Mouse (Mus musculus): ENCODE results near the gene Tlcd1.
A peak's percentile ranks its signal among the peaks of the same experiment; 100 is the strongest.
"Not testable (repeated sequence)": the region's sequence is repeated elsewhere in the genome, so short reads cannot be mapped to it uniquely, and the experiment has no call there.

Gene Tlcd1

DNA sequence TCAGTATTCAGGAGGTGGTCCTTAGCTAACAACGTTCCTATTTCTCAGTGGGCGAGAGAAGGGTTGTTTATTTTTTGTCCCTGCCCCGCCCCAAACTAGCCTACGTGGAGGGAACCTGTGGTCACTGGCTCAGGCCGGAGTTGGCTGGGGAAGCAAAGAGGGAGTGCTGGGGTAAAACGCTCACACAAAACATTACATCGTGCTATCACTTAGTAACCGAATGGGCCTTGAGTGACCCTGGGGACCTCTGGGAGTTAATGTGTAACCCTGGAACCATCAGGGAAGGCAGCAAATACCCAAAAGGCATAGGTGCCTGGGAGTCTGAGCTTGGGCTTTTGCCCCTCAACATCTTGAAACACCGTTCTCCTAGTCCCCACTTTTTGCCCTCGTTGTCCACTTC lies 926 bp downstream of the Tlcd1 start:
- peak; percentile 53 for DNase-seq (ENCODE audit: low read depth, low spot score)
- no peaks in the 10 kb centered on the region for H3K27me3 ChIP-seq (ENCODE audit: control insufficient read depth, insufficient read depth, low read length, poor library complexity, severe bottlenecking)
- peaks cover 8% of the 10 kb centered on the region for H3K36me3 ChIP-seq (ENCODE audit: control insufficient read depth, insufficient read depth, low read length, poor library complexity, severe bottlenecking)

DNA sequence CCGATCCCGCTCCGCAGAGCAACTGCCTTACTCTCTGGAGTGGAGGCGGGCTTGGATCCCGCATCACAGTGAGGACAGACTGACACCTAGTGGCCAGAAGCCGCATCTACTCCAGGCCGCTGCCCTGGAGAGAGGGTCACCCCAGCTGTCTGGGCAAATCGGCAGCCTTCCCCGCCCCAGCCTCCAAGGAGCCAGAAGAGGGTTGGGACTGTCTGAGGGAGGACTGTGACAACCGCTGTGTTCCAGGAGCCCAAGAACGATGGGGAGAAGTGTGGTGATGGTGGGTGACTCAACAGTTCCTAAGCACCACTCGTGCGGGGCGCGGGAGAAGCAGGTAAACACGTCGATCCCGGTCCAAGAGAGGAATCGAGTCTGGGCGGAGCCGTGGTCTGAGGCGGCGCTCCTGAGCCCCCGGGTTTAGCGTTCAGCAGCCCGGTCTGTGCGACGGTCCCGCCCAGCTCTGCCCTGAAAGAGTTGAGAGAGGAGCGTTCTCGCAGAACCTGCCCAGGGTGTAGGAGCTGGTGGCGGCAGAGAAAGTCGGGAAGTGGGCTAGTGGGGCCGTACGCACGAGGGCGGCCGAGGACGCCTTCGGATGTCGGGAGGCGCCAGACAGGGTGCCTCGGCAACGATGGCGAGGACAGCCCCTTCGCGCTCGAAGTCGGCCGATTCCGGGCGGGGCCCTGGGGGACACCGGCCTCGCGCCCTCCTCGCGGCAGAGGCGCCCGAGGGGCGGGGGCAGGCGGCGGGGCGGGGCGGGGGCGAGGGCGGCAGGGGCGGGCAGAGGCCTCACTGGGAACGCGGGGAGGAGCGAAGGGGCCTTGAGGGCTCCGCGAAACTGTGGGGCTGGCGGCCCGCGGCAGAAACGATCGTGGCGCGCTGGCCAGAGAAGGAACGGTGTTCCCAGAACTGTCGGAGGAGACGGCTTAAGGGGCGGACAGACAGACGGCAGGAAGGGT lies 1.7 kb downstream of the Tlcd1 start:
- Histone ChIP-seq H3K27me3 (ENCODE audit: control insufficient read depth, insufficient read depth, low read length, poor library complexity, severe bottlenecking) (no peaks in the 10 kb centered on the region), H3K36me3 (ENCODE audit: control insufficient read depth, insufficient read depth, low read length, poor library complexity, severe bottlenecking) (peaks cover 8% of the 10 kb centered on the region)
- peak; percentile 93 for DNase-seq (ENCODE audit: low read depth, low spot score)

- peaks cover 8% of the 10 kb centered on the region for H3K36me3 ChIP-seq (ENCODE audit: control insufficient read depth, insufficient read depth, low read length, poor library complexity, severe bottlenecking)
- H3K27me3 ChIP-seq (ENCODE audit: control insufficient read depth, insufficient read depth, low read length, poor library complexity, severe bottlenecking), result no peaks in the 10 kb centered on the region
- peak; percentile 23 for DNase-seq (ENCODE audit: low read depth, low spot score)
Measured at GRCm38 (mm10) chr11:78178859-78179437, 2.4 kb downstream of the Tlcd1 start.

DNA sequence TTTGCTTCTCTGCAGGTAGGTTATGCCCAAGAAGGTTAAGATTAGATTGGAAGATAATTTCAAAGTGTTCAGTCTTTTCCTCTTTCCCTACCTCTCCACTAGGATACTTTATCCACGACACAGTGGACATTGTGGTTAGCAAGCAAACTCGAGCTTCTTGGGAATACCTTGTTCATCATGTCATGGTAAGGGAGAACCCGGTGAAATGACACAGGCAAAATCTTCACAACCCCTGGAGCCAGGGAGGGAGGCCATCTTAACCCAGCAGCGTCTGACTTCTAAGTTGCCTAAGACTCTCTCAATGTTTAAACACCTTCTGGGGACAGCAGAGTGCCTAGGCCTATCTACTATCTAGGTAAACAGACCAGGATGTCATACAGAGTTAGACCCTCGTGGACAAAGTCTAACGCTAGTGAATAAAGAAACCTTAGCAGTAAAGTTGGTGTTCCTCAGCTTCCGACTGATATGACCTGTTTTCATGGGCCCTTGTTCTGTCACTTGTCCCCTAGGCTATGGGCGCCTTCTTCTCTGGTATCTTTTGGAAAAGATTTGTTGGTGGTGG lies 3.0 kb downstream of the Tlcd1 start:
- Histone ChIP-seq H3K27me3 (ENCODE audit: control insufficient read depth, insufficient read depth, low read length, poor library complexity, severe bottlenecking) (no peaks in the 10 kb centered on the region), H3K36me3 (ENCODE audit: control insufficient read depth, insufficient read depth, low read length, poor library complexity, severe bottlenecking) (peaks cover 8% of the 10 kb centered on the region)
- no peak for DNase-seq (ENCODE audit: low read depth, low spot score)

- Histone ChIP-seq H3K36me3 (ENCODE audit: control insufficient read depth, insufficient read depth, low read length, poor library complexity, severe bottlenecking) (peaks cover 8% of the 10 kb centered on the region), H3K27me3 (ENCODE audit: control insufficient read depth, insufficient read depth, low read length, poor library complexity, severe bottlenecking) (no peaks in the 10 kb centered on the region)
- DNase-seq (ENCODE audit: low read depth, low spot score), result no peak
Measured at GRCm38 (mm10) chr11:78180081-78180761, 3.7 kb downstream of the Tlcd1 start.

DNA sequence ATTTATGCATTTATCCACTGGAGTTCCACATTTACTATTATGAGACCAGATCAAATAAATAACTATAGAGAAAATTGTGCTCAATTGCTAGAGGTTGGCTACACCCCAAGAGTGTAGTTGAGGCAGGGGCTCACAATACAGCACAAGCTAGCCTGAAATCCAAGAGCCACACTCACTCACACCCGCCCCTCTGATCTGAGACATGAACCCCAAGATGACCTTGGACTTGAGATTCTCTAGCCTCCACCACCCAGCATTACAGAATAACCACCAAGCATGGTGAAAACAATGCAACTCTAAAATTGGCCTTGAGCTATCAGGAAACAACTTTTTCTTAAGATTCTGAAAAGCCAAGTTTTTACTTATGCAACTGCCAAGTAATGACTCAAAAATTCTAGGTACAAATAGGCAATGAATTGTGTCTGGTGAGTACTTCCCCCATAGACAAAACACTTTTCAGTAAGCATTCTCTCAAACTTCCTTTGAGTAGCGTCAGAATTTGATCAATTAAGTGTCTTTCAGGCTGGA lies 5.4 kb downstream of the Tlcd1 start:
- peaks cover 8% of the 10 kb centered on the region for H3K36me3 ChIP-seq (ENCODE audit: control insufficient read depth, insufficient read depth, low read length, poor library complexity, severe bottlenecking)
- H3K27me3 ChIP-seq (ENCODE audit: control insufficient read depth, insufficient read depth, low read length, poor library complexity, severe bottlenecking), result no peaks in the 10 kb centered on the region
- DNase-seq (ENCODE audit: low read depth, low spot score), result no peak

DNA sequence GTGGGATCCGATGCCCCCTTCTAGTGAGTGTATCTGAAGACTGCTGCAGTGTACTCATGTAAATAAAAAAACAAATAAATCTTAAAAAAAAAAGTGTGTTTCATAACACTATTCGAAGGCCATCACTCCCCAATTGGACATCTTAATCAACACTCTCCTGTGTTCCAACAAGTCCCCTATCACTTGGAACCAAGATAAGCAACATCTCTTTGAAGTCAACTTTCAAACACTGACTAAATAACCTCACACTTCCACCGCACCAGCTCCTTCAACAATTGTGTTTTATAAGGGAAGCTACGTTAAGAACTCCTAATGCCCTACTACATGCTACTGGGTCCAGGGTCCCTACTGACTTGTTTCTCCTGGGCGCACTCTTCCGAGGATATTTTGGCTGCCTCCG lies 5.9 kb downstream of the Tlcd1 start:
- Histone ChIP-seq H3K36me3 (ENCODE audit: control insufficient read depth, insufficient read depth, low read length, poor library complexity, severe bottlenecking) (peaks cover 8% of the 10 kb centered on the region), H3K27me3 (ENCODE audit: control insufficient read depth, insufficient read depth, low read length, poor library complexity, severe bottlenecking) (no peaks in the 10 kb centered on the region)
- DNase-seq (ENCODE audit: low read depth, low spot score), result no peak

DNA sequence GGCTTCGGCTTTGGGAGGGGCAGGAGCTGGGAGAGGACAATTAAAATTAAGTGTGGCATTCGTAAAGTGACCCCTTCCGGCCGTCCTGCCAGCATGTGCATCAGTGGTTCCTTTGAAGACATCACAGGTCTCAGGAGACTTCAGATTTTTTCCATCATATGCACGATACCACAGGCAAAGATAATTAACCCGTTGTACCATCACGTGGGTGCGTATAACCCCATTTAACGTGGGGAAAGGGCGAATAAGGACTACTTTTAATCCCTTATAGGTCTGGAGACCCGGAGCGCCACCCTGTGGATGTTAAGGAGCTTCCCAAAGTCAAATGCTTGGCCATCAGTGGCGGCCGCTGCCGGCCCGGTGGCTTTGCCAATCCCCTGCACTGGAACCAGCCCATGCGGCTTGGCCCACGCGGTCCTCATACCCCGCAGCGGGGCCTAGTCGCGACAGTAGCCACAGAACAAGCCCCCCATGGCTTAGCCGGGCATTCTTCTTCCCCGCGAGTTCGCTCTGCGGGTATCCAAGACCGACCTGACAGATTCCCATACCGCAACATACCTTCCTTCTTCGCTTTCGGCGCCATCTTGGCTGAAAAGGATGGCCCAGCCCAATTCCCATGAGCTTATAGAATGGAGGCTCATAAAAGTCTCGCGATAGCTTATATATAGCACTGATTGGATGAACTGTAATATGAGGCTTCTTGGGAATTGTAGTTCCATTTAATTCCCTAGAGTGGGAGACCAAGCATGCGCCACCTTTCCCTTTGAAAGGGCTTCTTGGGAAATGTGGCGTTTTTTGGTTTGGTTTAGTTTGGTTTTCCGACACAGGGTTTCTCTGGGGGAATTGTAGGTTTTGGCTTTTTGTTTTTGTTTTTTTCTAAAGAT lies 6.7 kb downstream of the Tlcd1 start, which contains the start of gene Rpl23a:
Rpl23a (minus strand) TSS at position 624 of the 884 bp plus-strand sequence.
- Histone ChIP-seq H3K36me3 (ENCODE audit: control insufficient read depth, insufficient read depth, low read length, poor library complexity, severe bottlenecking) (peaks cover 8% of the 10 kb centered on the region), H3K27me3 (ENCODE audit: control insufficient read depth, insufficient read depth, low read length, poor library complexity, severe bottlenecking) (no peaks in the 10 kb centered on the region)
- peak; percentile 92 for DNase-seq (ENCODE audit: low read depth, low spot score)

GRCm38 (mm10) chr11:78183884-78184514 lies 7.5 kb downstream of the Tlcd1 start:
- no peak for DNase-seq (ENCODE audit: low read depth, low spot score)
- H3K27me3 ChIP-seq (ENCODE audit: control insufficient read depth, insufficient read depth, low read length, poor library complexity, severe bottlenecking), result no peaks in the 10 kb centered on the region
- peaks cover 8% of the 10 kb centered on the region for H3K36me3 ChIP-seq (ENCODE audit: control insufficient read depth, insufficient read depth, low read length, poor library complexity, severe bottlenecking)

DNA sequence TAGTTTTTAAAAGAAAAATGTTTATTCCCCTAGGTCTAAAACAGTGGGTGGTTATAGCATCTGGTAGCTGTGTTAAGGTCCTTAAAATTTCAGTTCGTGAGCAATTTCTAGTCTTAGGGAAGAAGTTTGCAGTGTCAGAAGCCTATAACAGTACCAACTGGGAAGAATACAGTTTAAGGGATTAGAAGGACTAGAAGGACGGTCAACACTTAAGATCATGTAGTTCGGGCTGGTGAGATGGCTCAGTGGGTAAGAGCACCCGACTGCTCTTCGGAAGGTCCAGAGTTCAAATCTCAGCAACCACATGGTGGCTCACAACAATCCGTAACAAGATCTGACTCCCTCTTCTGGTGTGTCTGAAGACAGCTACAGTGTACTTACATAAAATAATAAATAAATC lies 8.2 kb downstream of the Tlcd1 start:
- DNase-seq (ENCODE audit: low read depth, low spot score); H3K36me3 ChIP-seq (ENCODE audit: control insufficient read depth, insufficient read depth, low read length, poor library complexity, severe bottlenecking); H3K27me3 ChIP-seq (ENCODE audit: control insufficient read depth, insufficient read depth, low read length, poor library complexity, severe bottlenecking): not testable (repeated sequence)

DNA sequence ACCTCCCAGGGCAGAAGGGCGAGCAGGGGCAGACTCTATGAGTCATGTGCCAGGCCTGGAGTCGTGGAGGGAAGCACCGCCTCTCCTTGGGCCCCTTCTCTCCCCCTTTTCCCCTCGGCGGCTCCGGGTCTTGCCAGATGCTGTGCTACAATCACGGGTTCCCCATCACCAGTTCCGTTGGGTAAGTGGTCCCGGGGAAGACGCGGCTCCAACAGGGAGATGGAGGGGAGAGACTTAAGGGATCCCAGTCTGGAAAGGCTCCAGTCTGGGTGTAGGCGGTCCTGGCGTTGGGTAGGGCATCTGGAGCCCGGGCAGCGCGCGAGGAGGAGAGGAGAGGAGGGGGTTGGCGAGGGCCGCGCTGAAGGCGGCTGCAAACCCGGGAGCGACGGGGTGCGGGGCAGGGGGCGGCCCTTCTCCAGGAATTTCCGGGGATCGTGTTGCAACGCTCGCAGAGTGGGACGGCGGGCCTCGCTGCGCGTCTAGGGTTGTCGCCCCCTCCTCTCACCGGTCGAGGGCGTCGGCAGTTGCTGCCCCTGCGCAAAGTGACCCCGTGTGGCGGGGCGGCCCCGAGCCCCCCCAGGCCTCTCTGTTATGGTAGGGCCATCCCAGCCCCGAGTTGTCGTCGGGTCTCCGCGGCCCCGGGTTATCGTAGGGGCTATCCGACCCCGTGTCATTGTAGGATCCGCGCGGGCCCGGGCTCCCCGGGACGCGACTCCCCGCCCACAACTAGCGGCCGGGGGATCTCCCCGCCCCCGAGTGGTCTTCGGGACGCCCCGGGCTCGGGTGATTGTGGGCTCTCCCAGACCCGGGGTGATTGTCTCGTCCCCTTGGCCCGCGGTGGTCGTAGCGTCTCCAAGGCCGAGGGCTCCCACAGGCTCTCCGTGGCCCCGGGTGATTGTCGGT lies 12.1 kb downstream of the Tlcd1 start, which contains the start of gene Rab34:
Rab34 (plus strand) TSS at position 100 of the 903 bp plus-strand sequence.
- DNase-seq (ENCODE audit: low read depth, low spot score), result no peak
- Histone ChIP-seq H3K27me3 (ENCODE audit: control insufficient read depth, insufficient read depth, low read length, poor library complexity, severe bottlenecking) (no peaks in the 10 kb centered on the region), H3K36me3 (ENCODE audit: control insufficient read depth, insufficient read depth, low read length, poor library complexity, severe bottlenecking) (no peaks in the 10 kb centered on the region)

GRCm38 (mm10) chr11:78189234-78190040 lies 12.9 kb downstream of the Tlcd1 start:
- H3K36me3 ChIP-seq (ENCODE audit: control insufficient read depth, insufficient read depth, low read length, poor library complexity, severe bottlenecking), result no peaks in the 10 kb centered on the region
- peak; percentile 35 for DNase-seq (ENCODE audit: low read depth, low spot score)

More at GRCm38 (mm10) chr11:78189234-78190040, 12.9 kb downstream of the Tlcd1 start:
- no peaks in the 10 kb centered on the region for H3K27me3 ChIP-seq (ENCODE audit: control insufficient read depth, insufficient read depth, low read length, poor library complexity, severe bottlenecking)

Data from splenic B cell, adult 2 months (primary cell).